Mouse (Mus musculus): ENCODE measurements around the gene Rprd2.
A peak's percentile ranks its signal among the peaks of the same experiment; 100 is the strongest.

- TF ChIP-seq CTCF (IDR thresholded peaks at IDR 0.05; ENCODE audit: control insufficient read depth, insufficient read depth, insufficient read length), result no peak
- TF ChIP-seq MYOG (IDR thresholded peaks at IDR 0.05; ENCODE audit: control insufficient read depth, extremely low read depth, insufficient read length), result no peak
- peak; percentile 25 for TF ChIP-seq MAX (IDR thresholded peaks at IDR 0.05)
- no peak for TF ChIP-seq MYOD1 (IDR thresholded peaks at IDR 0.05; ENCODE audit: control insufficient read depth, insufficient read length, low read depth)
- TF ChIP-seq USF1 (IDR thresholded peaks at IDR 0.05; ENCODE audit: low read depth), result no peak
- TF ChIP-seq CEBPB (IDR thresholded peaks at IDR 0.05; ENCODE audit: low read depth), result peak; percentile 29
These were observed 92.8 kb downstream of the Rprd2 start for GRCm38 (mm10) chr3:95725863-95726262.
